In the genomic region with DNA sequence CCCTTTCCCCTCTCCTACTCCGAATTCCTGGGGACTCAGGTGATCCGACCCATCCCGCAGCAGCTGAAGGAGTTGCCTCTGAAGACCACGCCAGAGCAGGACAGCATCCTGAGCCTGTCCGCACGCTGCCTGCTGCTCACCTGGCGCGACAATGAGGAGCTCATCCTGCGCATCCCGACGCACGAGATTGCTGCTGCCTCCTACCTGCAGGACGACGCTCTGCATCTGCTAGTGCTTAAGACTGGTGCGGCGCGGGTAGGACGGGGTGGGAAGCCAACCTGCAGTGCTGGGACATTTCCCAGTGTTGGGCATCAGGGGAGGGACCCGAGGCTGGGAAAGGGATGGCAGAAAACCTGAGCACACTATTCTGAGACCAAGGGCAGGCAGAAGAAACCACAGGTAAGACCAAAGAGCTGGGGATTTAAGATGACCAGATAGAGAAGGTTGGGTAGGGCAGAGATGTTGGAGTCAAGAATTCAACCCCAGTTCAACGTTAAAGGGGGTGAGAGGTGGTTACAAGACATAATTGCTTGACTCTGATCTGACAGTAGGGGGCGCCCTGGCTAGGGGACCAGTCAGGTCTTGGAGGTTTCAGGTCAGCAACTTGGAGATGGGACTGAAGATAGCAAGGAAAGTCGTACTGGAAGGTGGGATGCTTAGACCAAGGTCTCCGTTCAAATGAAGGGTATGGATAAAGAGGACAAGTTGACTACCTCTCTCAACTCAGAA, we compare ENCODE assay signal across 9 mouse cellular contexts. TPM values are rescaled to one million over a fixed set of nuclear protein-coding genes. Genes with fewer than 3 reads are reported as not detected.
DNase-seq lines count a peak whose midpoint lies in the region; ATAC-seq and TF ChIP-seq lines count a peak whose summit lies in the region.
"Had no signal": no experiment of that assay in that cellular context is flagged by ENCODE, and none has a peak within 500 bp of the region (broad histone marks: within the 10 kb centered on the region; RNA-seq: fewer than 3 reads in every experiment).

No protein-coding gene starts in this region.

- H3K4me1 ChIP-seq in kidney, adult 2 months (ENCODE audit: control insufficient read depth, insufficient read depth, low read length) = no peaks in the 10 kb centered on the region
- H3K4me1 ChIP-seq in liver, embryonic 14.5 days (replicated peaks; ENCODE audit: control insufficient read depth in 2 of 2, insufficient read depth in 2 of 2, low read length in 1 of 2) = peaks cover 0 to 4% of the 10 kb centered on the region in 2 experiments; a peak in 2 of 4 replicates

- TF ChIP-seq POLR2A in kidney, adult 2 months (IDR thresholded peaks at IDR 0.05; ENCODE audit: low read depth, low read length) = no peak

- H3K27ac ChIP-seq in kidney, adult 2 months (ENCODE audit: insufficient read depth, low read depth, low read length) = no peak overlapping the region
- H3K27ac ChIP-seq in liver, embryonic 14.5 days = no peak overlapping the region

- 23% methylated on average over 23 of the region's 23 CpGs for WGBS in kidney, adult 2 months
- WGBS in liver, embryonic 14.5 days (ENCODE audit: insufficient replicate concordance) = 48% methylated on average over 23 of the region's 23 CpGs

- H3K4me3 ChIP-seq in kidney, adult 2 months (ENCODE audit: insufficient read depth, low read depth, low read length) = no peak overlapping the region
- H3K4me3 ChIP-seq in liver, embryonic 14.5 days (ENCODE audit: insufficient read depth in 1 of 2, low read depth in 2 of 2, low read length in 2 of 2) = no peak overlapping the region

- no peaks in the 10 kb centered on the region for H3K9me3 ChIP-seq in liver, embryonic 14.5 days (ENCODE audit: control insufficient read depth, low read length)

- H3K4me2 ChIP-seq in liver, embryonic 14.5 days (ENCODE audit: low read depth) = no peak overlapping the region

- ATAC-seq in liver, embryonic 14.5 days (ENCODE audit: insufficient read depth) = no peak

- peak; percentile 36 for DNase-seq in kidney, adult 2 months
- no peak for DNase-seq in kidney, postnatal 14 days
- peak; percentile 79 for DNase-seq in ZHBTc4 (ENCODE audit: low read depth, low spot score)
- peak; percentile 29 for DNase-seq in embryo, embryonic 9.5 days (ENCODE audit: extremely low spot score)
- no peak for DNase-seq in liver, embryonic 14.5 days (ENCODE audit: low read depth in 3 of 3, low spot score in 3 of 3)
- DNase-seq in splenic B cell, adult 2 months (ENCODE audit: low read depth, low spot score) = peak; percentile 62
- no peak for DNase-seq in gastrocnemius, postnatal 4 days (ENCODE audit: low spot score in 2 of 2)
- DNase-seq in thymus, postnatal 25 days = no peak

- TF ChIP-seq EP300 in liver, embryonic 14.5 days (IDR thresholded peaks at IDR 0.05; ENCODE audit: low read depth) = no peak

- TF ChIP-seq CTCF in kidney, adult 2 months (conservative IDR thresholded peaks at IDR 0.05; ENCODE audit: insufficient read depth, insufficient read length, low read depth, low read length) = peak; percentile 74
- peak; percentile 53 for TF ChIP-seq CTCF in liver, embryonic 14.5 days (IDR thresholded peaks at IDR 0.05; ENCODE audit: low read depth)

- H3K36me3 ChIP-seq in kidney, adult 2 months (ENCODE audit: control insufficient read depth, insufficient read depth, low read length) = no peaks in the 10 kb centered on the region
- H3K36me3 ChIP-seq in liver, embryonic 14.5 days (replicated peaks; ENCODE audit: control insufficient read depth, insufficient read depth, low read depth) = no peaks in the 10 kb centered on the region
- H3K36me3 ChIP-seq in splenic B cell, adult 2 months (ENCODE audit: control insufficient read depth, insufficient read depth, low read length, poor library complexity, severe bottlenecking) = no peaks in the 10 kb centered on the region

- peaks cover 2% of the 10 kb centered on the region; the same call in 1 of the 2 replicates for H3K27me3 ChIP-seq in kidney, adult 2 months (replicated peaks; ENCODE audit: control insufficient read depth, insufficient read depth, low read length)
- H3K27me3 ChIP-seq in liver, embryonic 14.5 days (ENCODE audit: control insufficient read depth, insufficient read depth, low read length) = peaks cover 6% of the 10 kb centered on the region
- no peaks in the 10 kb centered on the region for H3K27me3 ChIP-seq in splenic B cell, adult 2 months (ENCODE audit: control insufficient read depth, insufficient read depth, low read length, poor library complexity, severe bottlenecking)

- H3K9ac ChIP-seq in liver, embryonic 14.5 days (replicated peaks) = no peak overlapping the region

RNA-seq across cellular contexts. Expression of a gene that starts 5.2 kb away (rescaled TPM):
- 23.0 and 25.1 TPM in 2 replicates for polyA plus RNA-seq in kidney, adult 2 months (2012; rRNA removed)
- polyA plus RNA-seq in liver, embryonic 14.5 days (2012; rRNA removed) = 2.1 and 2.2 TPM in 2 replicates
- 0.71 and 0.81 TPM in 2 replicates for polyA plus RNA-seq in liver, embryonic 14.5 days (2014; fragmentation: Nextera tagmentation; extraction: Ambion mirVana)
- total RNA-seq in gastrocnemius, postnatal 4 days (2021) = 10 to 100 TPM in 1 of 2 experiments, 1 to 10 TPM in 1; 9.6 to 10.3 TPM

RNA-seq across cellular contexts. Expression of a gene that starts 37.3 kb away (rescaled TPM):
- polyA plus RNA-seq in kidney, adult 2 months (2012; rRNA removed) = 2.9 and 4.4 TPM in 2 replicates
- polyA plus RNA-seq in liver, embryonic 14.5 days (2012; rRNA removed) = 5.9 and 6.0 TPM in 2 replicates
- 6.9 and 7.8 TPM in 2 replicates for polyA plus RNA-seq in liver, embryonic 14.5 days (2014; fragmentation: Nextera tagmentation; extraction: Ambion mirVana)
- total RNA-seq in gastrocnemius, postnatal 4 days (2021) = 1 to 10 TPM; 3.1 to 3.4 TPM

RNA-seq across cellular contexts. Expression of a gene that starts 39.3 kb away (rescaled TPM):
- not detected in 2 replicates for polyA plus RNA-seq in kidney, adult 2 months (2012; rRNA removed)
- not detected in 2 replicates for polyA plus RNA-seq in liver, embryonic 14.5 days (2012; rRNA removed)
- not detected in 2 replicates for polyA plus RNA-seq in liver, embryonic 14.5 days (2014; fragmentation: Nextera tagmentation; extraction: Ambion mirVana)
- 1 to 10 TPM; 1.1 to 1.2 TPM for total RNA-seq in gastrocnemius, postnatal 4 days (2021)
- polyA plus RNA-seq: intestine, embryonic 14.5 days had no signal

RNA-seq across cellular contexts. Expression of a gene that starts 55.7 kb away (rescaled TPM):
- 55.7 and 68.4 TPM in 2 replicates for polyA plus RNA-seq in kidney, adult 2 months (2012; rRNA removed)
- polyA plus RNA-seq in liver, embryonic 14.5 days (2012; rRNA removed) = 20.6 and 26.9 TPM in 2 replicates
- polyA plus RNA-seq in liver, embryonic 14.5 days (2014; fragmentation: Nextera tagmentation; extraction: Ambion mirVana) = 21.5 and 23.0 TPM in 2 replicates
- 10 to 100 TPM; 55.6 to 64.3 TPM for total RNA-seq in gastrocnemius, postnatal 4 days (2021)

Comparison
In these comparisons a context has a peak if more than half of its experiments do, and no peak if none do; other contexts are left out.
1. DNase-seq: peak in kidney, adult 2 months (single experiment), ZHBTc4 (single experiment), embryo, embryonic 9.5 days (single experiment) and splenic B cell, adult 2 months (single experiment); none in kidney, postnatal 14 days (single experiment), liver, embryonic 14.5 days (0 of 3), gastrocnemius, postnatal 4 days (0 of 2) and thymus, postnatal 25 days (single experiment).